Mouse (Mus musculus) adrenal gland, postnatal 36 days (tissue): ENCODE data around the gene Oosp2. TPM values are rescaled to one million over a fixed set of nuclear protein-coding genes. Genes with fewer than 3 reads are reported as not detected.
A peak's percentile ranks its signal among the peaks of the same experiment; 100 is the strongest.

Experiments used
- DNase-seq, 2 experiments: peaks; one replicate each; pipeline ENCODE4 v3.0.0; 2021; ENCODE audit warnings: mixed read lengths in 1 of 2
- long read RNA-seq, 2 experiments: library from polyadenylated mRNA; stranded (forward); transcript quantifications; one replicate each; pipeline ENCODE4 v2.0.0; 2021; ENCODE audit warnings: borderline sequencing depth in 2 of 2
- total RNA-seq, 2 experiments: library from RNA; stranded (reverse); gene quantifications; 2 replicates each; pipeline ENCODE4 v1.2.3; 2021

Oosp2 gene
- total RNA-seq, result under 1 TPM in 1 of 2 experiments, not detected in 1; 0.92 TPM
- long read RNA-seq, experiment 1, result 0 reads
- long read RNA-seq, experiment 2, result 0 reads

GRCm38 (mm10) chr19:11660459-11660858 lies at the start of gene Oosp2:
Gene Oosp2 (minus strand): TSS chr19:11660559.
- DNase-seq, result no peak

- no peak for DNase-seq
These were observed 38.0 kb upstream of the Oosp2 start for GRCm38 (mm10) chr19:11698342-11698741.

DNA sequence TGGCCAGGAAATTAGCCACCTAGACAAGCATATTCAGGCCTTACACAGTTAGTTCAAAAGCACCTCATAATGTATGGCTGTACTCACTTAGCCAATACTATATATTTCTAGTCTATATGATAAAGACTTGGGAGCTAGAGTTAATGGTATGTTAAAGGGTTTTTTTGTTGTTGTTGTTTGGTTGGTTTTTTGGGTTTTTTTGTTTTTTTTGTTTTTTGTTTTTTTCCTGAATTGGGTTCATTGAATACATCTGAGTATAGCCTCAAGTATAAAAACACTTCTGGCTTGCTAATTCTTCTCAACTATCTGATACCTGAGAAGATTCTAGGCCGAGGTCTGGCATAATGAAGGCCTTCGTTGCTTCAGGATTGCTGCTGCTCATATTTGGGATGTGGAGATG lies 36.4 kb upstream of the Oosp2 start, which contains the start of gene Oosp3:
TSS of gene Oosp3 (plus strand) at position 301 of the 400 bp plus-strand sequence.
- no peak for DNase-seq

- no peak for DNase-seq
These were observed 31.1 kb upstream of the Oosp2 start for GRCm38 (mm10) chr19:11691454-11691853.

- no peak for DNase-seq
These were observed 30.5 kb upstream of the Oosp2 start, which contains the start of gene Oosp1 for GRCm38 (mm10) chr19:11690839-11691238. Gene Oosp1 (minus strand): TSS chr19:11691150.

GRCm38 (mm10) chr19:11661562-11661961 lies 1.2 kb upstream of the Oosp2 start:
- DNase-seq, result no peak

DNA sequence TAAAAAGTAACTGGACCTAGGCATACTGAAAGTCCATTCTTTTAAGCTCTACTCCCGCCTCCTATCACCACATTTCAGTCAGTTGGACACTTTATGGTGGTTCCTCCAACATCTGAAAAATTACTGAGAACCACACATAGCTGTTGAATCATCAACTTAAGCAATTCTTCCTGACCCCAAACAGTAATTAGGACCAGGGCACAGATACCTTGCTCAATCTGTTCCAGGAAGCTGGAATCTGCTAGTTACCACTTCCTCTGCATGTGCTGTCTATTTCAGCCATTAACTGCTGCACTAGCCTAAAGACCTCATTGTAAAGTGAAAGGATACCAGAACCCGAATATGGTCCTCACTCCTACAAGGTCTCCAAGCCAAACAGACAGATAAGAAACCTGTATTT lies 1.2 kb downstream of the Oosp2 start:
- no peak for DNase-seq

GRCm38 (mm10) chr19:11649564-11649963 lies 10.8 kb downstream of the Oosp2 start:
- DNase-seq, result no peak

DNA sequence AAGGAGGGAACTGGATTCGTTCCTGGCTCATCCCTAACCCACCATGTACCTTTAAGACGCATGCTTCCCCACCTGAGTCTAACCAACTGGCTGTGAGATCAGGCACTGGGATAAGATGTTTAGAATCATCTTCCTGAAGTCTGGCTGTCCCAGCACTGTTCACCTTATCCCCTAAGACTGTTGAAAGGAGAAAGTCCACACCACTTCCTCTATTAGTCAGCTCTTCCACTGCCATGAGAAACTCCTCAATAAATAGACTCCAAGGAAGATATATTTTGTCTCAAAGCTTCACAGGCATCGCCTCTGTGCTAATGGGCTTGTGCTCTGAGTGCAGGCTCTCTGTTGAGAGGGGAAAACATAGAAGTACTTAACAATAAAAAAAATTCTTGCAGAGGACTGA lies 14.2 kb downstream of the Oosp2 start:
- no peak for DNase-seq

GRCm38 (mm10) chr19:11640732-11641131 lies 19.6 kb downstream of the Oosp2 start, which contains the start of gene Ms4a3:
Gene Ms4a3 (minus strand): TSS chr19:11640851.
- no peak for DNase-seq

GRCm38 (mm10) chr19:11639038-11639437 lies 21.3 kb downstream of the Oosp2 start:
- no peak for DNase-seq

GRCm38 (mm10) chr19:11635572-11635971 lies 24.8 kb downstream of the Oosp2 start:
- DNase-seq, result no peak

DNA sequence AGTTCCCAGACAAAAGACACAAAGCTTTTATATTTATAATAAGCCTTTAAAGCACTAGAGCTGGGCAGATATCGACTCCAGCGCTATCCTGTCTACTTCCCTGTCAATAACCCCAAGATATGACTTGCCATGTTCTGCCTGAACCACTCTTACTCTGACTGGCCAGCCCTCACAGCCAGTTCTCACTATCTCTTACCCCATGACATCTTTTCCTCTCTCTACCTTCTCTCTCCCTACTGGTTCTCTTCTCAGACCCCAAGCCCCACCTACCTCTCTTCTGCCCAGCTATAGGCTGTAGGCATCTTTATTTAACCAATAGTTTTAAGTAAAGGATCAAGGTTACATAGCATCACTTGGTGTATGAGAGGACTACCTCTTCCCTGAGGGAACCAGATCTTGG lies 26.0 kb downstream of the Oosp2 start:
- DNase-seq, result no peak

GRCm38 (mm10) chr19:11633732-11634131 lies 26.6 kb downstream of the Oosp2 start:
- no peak for DNase-seq

DNA sequence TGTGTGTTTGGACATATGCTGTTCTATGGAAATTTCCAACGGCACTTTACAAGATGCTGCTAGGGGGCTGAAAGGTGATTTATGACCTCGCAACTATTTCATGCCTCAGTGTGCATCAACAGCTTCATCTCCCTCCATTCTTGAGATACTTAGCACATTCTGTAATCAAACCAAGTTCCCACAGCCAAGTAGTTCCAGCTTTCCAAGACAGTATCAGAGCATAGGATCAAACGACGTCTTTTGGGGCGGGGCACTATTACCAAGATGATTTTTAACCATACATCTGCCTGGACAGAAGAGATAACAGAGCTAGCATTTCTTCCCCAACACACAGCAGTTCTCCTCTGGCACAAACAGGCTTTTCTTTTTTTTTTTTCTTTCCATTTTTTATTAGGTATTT lies 35.1 kb downstream of the Oosp2 start:
- DNase-seq, result no peak

DNA sequence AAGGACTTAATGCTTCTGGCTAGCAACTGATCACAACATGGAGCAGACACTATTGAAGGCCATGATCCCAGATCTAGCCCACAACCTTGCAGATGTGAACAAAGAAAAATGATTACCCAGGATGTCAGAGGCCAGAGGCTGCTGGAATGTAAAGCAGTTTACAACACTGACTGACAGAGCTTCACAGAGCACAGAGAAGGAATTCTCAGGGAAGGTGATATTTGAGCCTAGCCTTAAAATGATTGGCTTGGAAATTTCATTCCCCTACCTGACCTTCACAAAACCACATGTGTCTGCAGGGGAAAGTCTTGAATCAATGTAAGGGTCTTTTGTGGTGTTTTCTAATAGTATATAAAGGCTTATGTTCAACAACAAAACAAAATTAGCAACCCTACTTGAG lies 35.6 kb downstream of the Oosp2 start:
- no peak for DNase-seq

- DNase-seq, result no peak
These were observed 36.8 kb downstream of the Oosp2 start, which contains the start of gene Ms4a2 for GRCm38 (mm10) chr19:11623551-11623950. Gene Ms4a2 (minus strand): TSS chr19:11623719.

DNA sequence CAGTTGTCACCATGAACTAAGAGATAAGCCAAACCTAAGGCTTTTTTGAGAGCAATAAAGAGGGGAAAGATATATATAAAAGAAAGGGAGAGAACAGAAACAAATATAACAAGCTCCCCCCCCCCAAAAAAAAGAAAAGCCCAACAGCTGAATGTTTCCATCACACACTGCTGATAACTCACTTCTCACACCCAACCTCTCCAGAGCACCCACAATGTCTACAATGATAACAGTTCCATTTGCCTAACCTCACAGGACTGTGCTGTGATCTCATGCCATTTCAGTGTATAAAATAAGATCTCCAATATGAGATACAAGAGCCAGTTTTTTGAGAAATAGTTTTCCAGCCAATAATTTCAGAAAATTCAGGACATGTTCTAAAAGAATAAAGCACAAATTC lies 42.4 kb downstream of the Oosp2 start:
- no peak for DNase-seq

- no peak for DNase-seq
These were observed 45.6 kb downstream of the Oosp2 start for GRCm38 (mm10) chr19:11614805-11615204.

GRCm38 (mm10) chr19:11613776-11614443 lies 46.4 kb downstream of the Oosp2 start:
- DNase-seq, result no peak

- DNase-seq, result no peak
These were observed 47.3 kb downstream of the Oosp2 start for GRCm38 (mm10) chr19:11613084-11613483.

GRCm38 (mm10) chr19:11612293-11612692 lies 48.1 kb downstream of the Oosp2 start:
- DNase-seq, result no peak

GRCm38 (mm10) chr19:11611541-11611945 lies 48.8 kb downstream of the Oosp2 start:
- DNase-seq, result peak in 1 of 2 experiments; percentile 41

GRCm38 (mm10) chr19:11608172-11608571 lies 52.2 kb downstream of the Oosp2 start:
- peak; percentile 21 to 58 for DNase-seq
